ENCODE assay signal across 16 mouse cellular contexts in genomic region chr14:30167606-30168005, GRCm38 (mm10).
"Had no signal": no experiment of that assay in that cellular context is flagged by ENCODE, and none has a peak within 500 bp of the region (broad histone marks: within the 10 kb centered on the region; RNA-seq: fewer than 3 reads in every experiment).

No protein-coding gene starts in this region.

- H3K36me3 ChIP-seq: neural tube, embryonic 12.5 days; neural tube, embryonic 13.5 days; neural tube, embryonic 15.5 days; stomach, embryonic 15.5 days had no signal

- H3K27ac ChIP-seq: neural tube, embryonic 12.5 days; neural tube, embryonic 13.5 days; neural tube, embryonic 15.5 days; stomach, embryonic 15.5 days; stomach, postnatal 0 days had no signal

- H3K27me3 ChIP-seq: neural tube, embryonic 12.5 days; neural tube, embryonic 13.5 days; neural tube, embryonic 15.5 days; stomach, embryonic 15.5 days had no signal

- DNase-seq: retina, postnatal 1 day; right cerebral cortex, adult 18-20 months; right cerebral cortex, postnatal 14 days; right cerebral cortex, postnatal 25 days; right cerebral cortex, postnatal 4 days; spleen, adult 18-20 months; thymus, adult 18-20 months; thymus, adult 2 months; thymus, postnatal 14 days; thymus, postnatal 25 days; thymus, postnatal 36 days had no signal

- H3K4me1 ChIP-seq: stomach, embryonic 15.5 days had no signal

- H3K9me3 ChIP-seq: neural tube, embryonic 12.5 days; neural tube, embryonic 13.5 days; neural tube, embryonic 15.5 days; stomach, embryonic 15.5 days had no signal

- H3K4me3 ChIP-seq: neural tube, embryonic 12.5 days; neural tube, embryonic 13.5 days; neural tube, embryonic 15.5 days; stomach, embryonic 15.5 days had no signal
